Mouse (Mus musculus) hindbrain, postnatal 0 days (tissue): Measurements from ENCODE around the gene Gm36245. TPM values are rescaled to one million over a fixed set of nuclear protein-coding genes. Genes with fewer than 3 reads are reported as not detected.
"Not testable (repeated sequence)": the region's sequence is repeated elsewhere in the genome, so short reads cannot be mapped to it uniquely, and the experiment has no call there.

Source experiments
- ATAC-seq: fragments of 200-750 bp; cut with Nextera tagmentation; 2 replicates; pipeline ENCODE4 v1.8.0; 2017; ENCODE audit warnings: mild to moderate bottlenecking, moderate TSS enrichment, moderate library complexity
- DNase-seq: peaks from one replicate; pipeline ENCODE4 v3.0.0-alpha.2; 2015; ENCODE audit warnings: low spot score
- H3K27ac ChIP-seq: fragments of 300-500 bp; sonication (generic); 2 replicates; pipeline ENCODE4 v1.5.1; 2014; ENCODE audit warnings: mild to moderate bottlenecking
- H3K27me3 ChIP-seq: fragments of 300-500 bp; sonication (generic); 2 replicates; pipeline ENCODE4 v1.6.1; 2014; ENCODE audit warnings: low read length, mixed read lengths; ENCODE audit not compliant: insufficient read depth
- H3K36me3 ChIP-seq: fragments of 300-500 bp; sonication (generic); 2 replicates; pipeline ENCODE4 v1.6.1; 2014; ENCODE audit warnings: low read length, mixed read lengths; ENCODE audit not compliant: insufficient read depth
- H3K4me1 ChIP-seq: fragments of 300-500 bp; sonication (generic); 2 replicates; pipeline ENCODE4 v1.6.1; 2014; ENCODE audit warnings: antibody characterized with exemption, low read length, mixed read lengths; ENCODE audit not compliant: insufficient read depth
- H3K4me2 ChIP-seq: fragments of 300-500 bp; sonication (generic); 2 replicates; pipeline ENCODE4 v1.6.1; 2014; ENCODE audit warnings: low read depth, mild to moderate bottlenecking, low read length, moderate library complexity, mixed read lengths
- H3K4me3 ChIP-seq: fragments of 300-500 bp; sonication (generic); 2 replicates; pipeline ENCODE4 v1.5.1; 2014; ENCODE audit warnings: low read length
- H3K9ac ChIP-seq: fragments of 300-500 bp; sonication (generic); replicated peaks from 2 replicates; pipeline ENCODE4 v1.6.1; 2014; ENCODE audit warnings: mild to moderate bottlenecking, low read length, moderate library complexity, mixed read lengths
- H3K9me3 ChIP-seq: fragments of 300-500 bp; sonication (generic); 2 replicates; pipeline ENCODE4 v1.6.1; 2016; ENCODE audit warnings: low read length, mixed read lengths
- WGBS: fragments of 180-500 bp; shearing (Covaris S2); extraction: QIAGEN DNeasy Blood & Tissue Kit; methylation state at CpG from one replicate; pipeline ENCODE4 v1.1.7; 2014; 5-methylcytosine and 5-hydroxymethylcytosine counted together
- polyA plus RNA-seq: library from polyadenylated mRNA; unstranded; fragments of >200 nt; fragmentation: Nextera tagmentation; extraction: Ambion mirVana; gene quantifications from 2 replicates; pipeline ENCODE4 v1.2.1, GENCODE M21; 2015
- total RNA-seq: library from RNA; depleted of rRNA; stranded (reverse); fragments of >200 nt; gene quantifications from 2 replicates; pipeline ENCODE4 v1.2.3, GENCODE M21; 2014; rRNA removed

The Gm36245 gene
- total and polyA plus RNA-seq, 2 experiments from 2014 or later = not detected

DNA sequence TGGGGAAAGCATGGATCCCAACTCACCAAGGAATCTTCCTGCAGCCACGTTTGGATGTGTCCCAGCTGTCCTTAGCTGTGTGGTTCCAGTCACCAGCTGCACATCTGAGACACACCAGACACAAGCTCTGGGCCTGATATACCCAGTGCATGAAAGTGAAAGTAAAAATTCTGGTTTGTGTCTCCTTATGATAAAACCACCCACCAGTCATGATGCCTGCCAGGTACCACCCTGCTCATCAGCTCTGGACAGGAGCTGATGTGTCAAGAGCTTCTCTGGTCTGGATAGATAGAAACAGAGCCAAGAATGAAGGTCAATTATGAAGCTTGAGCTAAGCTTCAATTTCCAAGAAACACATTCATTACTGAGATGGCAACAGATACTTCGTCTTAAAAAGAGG is 44.1 kb downstream of the Gm36245 start, which contains the start of gene Apol11b:
Gene Apol11b, minus strand, starts transcription at position 111 of the 400 bp plus-strand sequence.
- 80% methylated on average over 2 of the region's 2 CpGs for WGBS

DNA sequence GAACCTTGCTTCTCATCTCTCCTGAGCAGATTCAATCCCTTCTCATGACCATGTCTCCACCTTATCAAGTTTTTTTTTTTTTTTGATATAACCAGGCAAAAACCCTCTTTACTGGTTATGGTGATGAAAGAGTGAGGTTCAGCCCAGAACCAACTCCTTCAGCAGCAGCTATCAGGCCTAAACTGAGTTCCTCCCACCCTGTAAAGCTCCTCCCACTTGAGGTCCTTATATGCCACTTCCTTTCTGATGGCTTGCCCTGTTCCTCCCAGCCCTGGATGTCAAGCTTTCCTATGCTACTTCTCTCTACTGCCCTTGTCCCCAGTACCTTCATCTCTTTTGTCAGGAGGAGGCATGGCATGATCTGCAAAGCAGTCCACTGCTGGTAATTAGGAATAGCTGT is 52.1 kb downstream of the Gm36245 start:
- not testable (repeated sequence) for H3K4me3 ChIP-seq, DNase-seq, H3K4me1 ChIP-seq, H3K4me2 ChIP-seq, H3K9ac ChIP-seq, ATAC-seq, H3K9me3 ChIP-seq, H3K27ac ChIP-seq, H3K36me3 ChIP-seq, H3K27me3 ChIP-seq

More for the DNA sequence above, 44.1 kb downstream of the Gm36245 start, which contains the start of gene Apol11b:
- H3K27ac ChIP-seq, H3K4me3 ChIP-seq, H3K4me1 ChIP-seq, ATAC-seq, H3K27me3 ChIP-seq, H3K9ac ChIP-seq, H3K9me3 ChIP-seq, DNase-seq, H3K4me2 ChIP-seq, H3K36me3 ChIP-seq: not testable (repeated sequence)

Other genes starting within 250 kb of the Gm36245 start
- gene Apol7a, start 200.1 kb upstream of the Gm36245 start, total RNA-seq = not detected in 2 replicates
- gene Apol7a, start 200.1 kb upstream of the Gm36245 start, polyA plus RNA-seq = not detected in 2 replicates
- gene Apol9a, start 188.1 kb upstream of the Gm36245 start, total RNA-seq = 0.43 and 7.8 TPM in 2 replicates
- 1.0 and 1.2 TPM in 2 replicates for gene Apol9a, start 188.1 kb upstream of the Gm36245 start, polyA plus RNA-seq
- gene Apol7b, start 151.8 kb upstream of the Gm36245 start, total RNA-seq = not detected in 2 replicates
- not detected in 2 replicates for gene Apol7b, start 151.8 kb upstream of the Gm36245 start, polyA plus RNA-seq
- 0.10 TPM in 1 of 2 replicates, not detected in the other for gene Apol10a, start 122.2 kb upstream of the Gm36245 start, total RNA-seq
- not detected in 2 replicates for gene Apol10a, start 122.2 kb upstream of the Gm36245 start, polyA plus RNA-seq
- not detected in 2 replicates for gene Apol11a, start 91.0 kb upstream of the Gm36245 start, total RNA-seq
- gene Apol11a, start 91.0 kb upstream of the Gm36245 start, polyA plus RNA-seq = not detected in 2 replicates
- not detected in 2 replicates for gene Apol7c, start 65.9 kb upstream of the Gm36245 start, total RNA-seq
- gene Apol7c, start 65.9 kb upstream of the Gm36245 start, polyA plus RNA-seq = not detected in 2 replicates
- not detected in 2 replicates for gene 1700025B11Rik, start 37.4 kb upstream of the Gm36245 start, total RNA-seq
- gene 1700025B11Rik, start 37.4 kb upstream of the Gm36245 start, polyA plus RNA-seq = not detected in 2 replicates
- gene Apol10b, start 3.1 kb upstream of the Gm36245 start, total RNA-seq = not detected in 2 replicates
- 0.08 TPM in 1 of 2 replicates, not detected in the other for gene Apol10b, start 3.1 kb upstream of the Gm36245 start, polyA plus RNA-seq
- not detected in 2 replicates for gene Apol11b, start 44.0 kb downstream of the Gm36245 start, total RNA-seq
- not detected in 2 replicates for gene Apol11b, start 44.0 kb downstream of the Gm36245 start, polyA plus RNA-seq
- 0.07 TPM in 1 of 2 replicates, not detected in the other for gene Apol7e, start 99.6 kb downstream of the Gm36245 start, total RNA-seq
- not detected in 2 replicates for gene Apol7e, start 99.6 kb downstream of the Gm36245 start, polyA plus RNA-seq
- 0.37 TPM in 1 of 2 replicates, not detected in the other for gene Apol9b, start 129.8 kb downstream of the Gm36245 start, total RNA-seq
- gene Apol9b, start 129.8 kb downstream of the Gm36245 start, polyA plus RNA-seq = 0.41 and 1.2 TPM in 2 replicates
- 0.50 and 0.84 TPM in 2 replicates for gene Apol8, start 157.7 kb downstream of the Gm36245 start, total RNA-seq
- 0.35 and 0.50 TPM in 2 replicates for gene Apol8, start 157.7 kb downstream of the Gm36245 start, polyA plus RNA-seq
- gene Myh9, start 242.9 kb downstream of the Gm36245 start, total RNA-seq = 29.4 and 33.6 TPM in 2 replicates
- 8.4 and 9.1 TPM in 2 replicates for gene Myh9, start 242.9 kb downstream of the Gm36245 start, polyA plus RNA-seq